Mouse (Mus musculus): ENCODE results near the gene Smtn. TPM values are rescaled to one million over a fixed set of nuclear protein-coding genes. Genes with fewer than 3 reads are reported as not detected.

Smtn gene
- polyA plus RNA-seq, 1 experiment from 2014 or later, result 79.5 TPM

DNA sequence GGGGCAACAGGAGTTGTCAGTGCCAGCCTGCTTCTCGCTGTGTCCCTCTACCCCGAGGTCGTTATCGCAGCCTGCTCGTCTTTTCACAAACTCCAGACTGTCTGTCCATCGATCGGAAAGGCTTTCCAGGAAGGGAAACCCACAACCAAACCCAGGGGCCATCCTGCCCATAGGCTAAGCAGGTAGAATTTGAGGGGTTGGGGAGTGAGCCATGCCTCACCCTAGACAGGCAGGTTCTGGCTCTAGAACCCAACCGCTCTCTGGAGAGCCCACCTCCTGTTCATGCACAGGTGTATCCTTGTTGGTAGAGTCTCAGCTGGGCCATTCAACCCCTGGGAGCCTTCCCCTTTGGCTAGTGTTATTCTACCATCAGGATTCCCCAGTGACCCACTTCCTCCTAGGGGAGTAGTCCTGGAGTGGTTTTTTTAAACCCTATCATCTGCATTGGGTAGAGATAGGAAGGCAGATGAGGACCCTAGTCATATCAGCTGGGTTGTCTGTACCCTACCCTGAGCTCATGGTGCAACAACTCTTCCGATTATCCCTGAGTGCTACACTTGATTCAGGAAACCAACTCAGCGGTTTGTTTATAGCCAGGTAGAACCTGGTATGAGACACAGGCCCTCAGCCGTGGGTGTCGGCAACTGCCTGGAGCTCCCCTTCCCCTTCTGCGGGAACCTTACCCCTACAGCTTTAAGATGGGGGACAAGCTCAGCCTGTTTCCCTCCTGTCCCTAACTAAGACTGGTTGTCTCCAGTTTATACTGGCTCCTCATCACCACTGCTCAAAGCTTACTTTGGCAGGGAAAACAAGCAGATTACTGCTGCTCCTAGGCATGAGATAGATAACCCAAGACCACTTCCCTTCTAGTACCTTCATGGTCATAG is 22.3 kb downstream of the Smtn start:
- 45% methylated on average over 13 of the region's 13 CpGs for WGBS
- Histone ChIP-seq H3K9me3 (no peaks in the 10 kb centered on the region), H3K4me1 (peaks cover 71% of the 10 kb centered on the region), H3K36me3 (peaks cover 45% of the 10 kb centered on the region), H3K4me2 (peak overlapping the region; percentile 77), H3K27me3 (replicated peaks) (peaks cover 8% of the 10 kb centered on the region; the same call in 1 of the 2 replicates), H3K9ac (peak overlapping the region; percentile 72), H3K4me3 (peak overlapping the region; percentile 43), H3K27ac (replicated peaks) (no peak overlapping the region)
- no peak for ATAC-seq (ENCODE audit: extremely low read depth, insufficient number of reproducible peaks, low FRiP score, low TSS enrichment)

DNA sequence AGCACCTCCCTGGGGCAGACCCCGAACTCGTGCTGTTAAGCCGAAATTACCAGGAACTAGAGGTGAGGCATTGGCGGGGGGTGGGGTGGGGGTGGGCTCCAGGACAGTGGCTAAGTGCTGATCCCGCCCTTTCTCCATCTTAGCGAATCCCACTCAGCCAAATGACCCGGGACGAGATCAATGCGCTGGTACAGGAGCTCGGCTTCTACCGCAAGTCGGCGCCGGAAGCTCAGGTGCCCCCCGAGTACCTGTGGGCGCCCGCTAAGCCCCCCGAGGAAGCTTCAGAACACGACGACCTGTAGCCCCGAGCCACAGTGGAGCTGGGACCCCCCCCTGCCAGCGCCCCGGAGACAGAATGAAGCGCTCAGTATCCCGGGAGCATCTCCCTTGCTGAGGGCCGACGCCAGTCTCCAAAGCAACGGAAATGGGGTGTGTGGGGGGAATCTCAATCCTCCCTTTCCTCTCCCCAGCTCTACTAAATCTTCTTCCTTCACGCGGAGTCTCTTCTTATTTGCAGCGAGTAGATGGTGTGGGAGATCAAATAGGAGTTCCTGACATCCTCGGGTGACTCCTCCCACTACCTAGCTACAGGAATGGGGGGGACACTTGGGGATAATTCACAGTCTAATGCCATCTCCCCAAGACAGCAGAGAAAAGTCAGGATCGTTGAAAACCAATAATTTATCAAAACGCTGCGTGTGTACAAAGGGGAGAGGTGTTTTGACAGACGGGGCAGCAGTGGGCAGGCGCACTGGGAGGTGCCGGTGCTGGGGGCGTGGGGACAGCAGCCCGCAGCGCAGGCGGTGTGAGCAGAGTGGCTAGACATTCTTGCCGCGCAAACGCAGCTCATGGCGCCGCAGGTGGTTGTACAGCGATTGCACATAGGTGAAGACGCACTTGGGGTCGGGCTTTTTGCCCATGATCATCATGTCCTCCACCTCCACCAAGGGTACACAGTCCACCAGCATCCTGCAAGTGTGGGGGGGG is 23.3 kb downstream of the Smtn start:
- H3K27me3 ChIP-seq (replicated peaks), result peaks cover 8% of the 10 kb centered on the region; the same call in 1 of the 2 replicates
- no peaks in the 10 kb centered on the region for H3K9me3 ChIP-seq
- H3K36me3 ChIP-seq, result peaks cover 35% of the 10 kb centered on the region
- peak overlapping the region; percentile 72 for H3K9ac ChIP-seq
- 2% methylated on average over 50 of the region's 50 CpGs for WGBS
- H3K27ac ChIP-seq (replicated peaks), result no peak overlapping the region
- H3K4me3 ChIP-seq, result peak overlapping the region; percentile 43
- H3K4me2 ChIP-seq, result peak overlapping the region; percentile 77
- ATAC-seq (ENCODE audit: extremely low read depth, insufficient number of reproducible peaks, low FRiP score, low TSS enrichment), result no peak
- H3K4me1 ChIP-seq, result peaks cover 71% of the 10 kb centered on the region

DNA sequence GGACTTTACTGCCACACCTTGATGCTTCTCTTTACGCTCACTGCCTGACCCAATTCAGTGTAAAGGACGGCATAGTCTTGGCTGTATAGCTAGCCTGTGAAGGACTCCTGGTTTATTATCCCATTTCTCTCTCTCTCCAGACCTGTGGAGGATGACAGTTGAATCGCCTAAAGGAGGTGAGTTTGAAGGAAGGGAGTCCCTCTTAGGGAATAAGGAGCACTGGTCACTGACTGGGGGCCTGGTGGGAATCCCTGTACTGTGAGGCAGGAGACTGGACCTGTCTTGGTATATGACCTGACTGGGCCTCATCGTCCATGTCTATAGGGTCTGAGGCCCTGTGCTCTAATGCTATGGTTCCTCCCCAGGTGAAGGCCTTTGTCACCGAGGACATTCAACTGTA is 24.3 kb downstream of the Smtn start:
- H3K4me3 ChIP-seq, result peak overlapping the region; percentile 65; the same call in 1 of the 2 replicates
- WGBS, result 74% methylated on average over 5 of the region's 5 CpGs
- H3K9ac ChIP-seq, result peak overlapping the region; percentile 82; the same call in 1 of the 2 replicates
- peak overlapping the region; percentile 77 for H3K4me2 ChIP-seq
- peaks cover 25% of the 10 kb centered on the region for H3K36me3 ChIP-seq
- H3K9me3 ChIP-seq, result no peaks in the 10 kb centered on the region
- no peak for ATAC-seq (ENCODE audit: extremely low read depth, insufficient number of reproducible peaks, low FRiP score, low TSS enrichment)
- H3K27ac ChIP-seq (replicated peaks), result no peak overlapping the region
- peaks cover 65% of the 10 kb centered on the region for H3K4me1 ChIP-seq
- peaks cover 8% of the 10 kb centered on the region; the same call in 1 of the 2 replicates for H3K27me3 ChIP-seq (replicated peaks)

- Histone ChIP-seq H3K27me3 (replicated peaks) (peaks cover 8% of the 10 kb centered on the region; the same call in 1 of the 2 replicates), H3K4me1 (peaks cover 60% of the 10 kb centered on the region), H3K4me3 (peak overlapping the region; percentile 65), H3K9me3 (no peaks in the 10 kb centered on the region), H3K36me3 (peaks cover 20% of the 10 kb centered on the region), H3K9ac (peak overlapping the region; percentile 82), H3K4me2 (peak overlapping the region; percentile 77), H3K27ac (replicated peaks) (no peak overlapping the region)
- ATAC-seq (ENCODE audit: extremely low read depth, insufficient number of reproducible peaks, low FRiP score, low TSS enrichment), result no peak
- WGBS, result 77% methylated on average over 4 of the region's 4 CpGs
Measured at GRCm38 (mm10) chr11:3515637-3516036, 24.8 kb downstream of the Smtn start.

DNA sequence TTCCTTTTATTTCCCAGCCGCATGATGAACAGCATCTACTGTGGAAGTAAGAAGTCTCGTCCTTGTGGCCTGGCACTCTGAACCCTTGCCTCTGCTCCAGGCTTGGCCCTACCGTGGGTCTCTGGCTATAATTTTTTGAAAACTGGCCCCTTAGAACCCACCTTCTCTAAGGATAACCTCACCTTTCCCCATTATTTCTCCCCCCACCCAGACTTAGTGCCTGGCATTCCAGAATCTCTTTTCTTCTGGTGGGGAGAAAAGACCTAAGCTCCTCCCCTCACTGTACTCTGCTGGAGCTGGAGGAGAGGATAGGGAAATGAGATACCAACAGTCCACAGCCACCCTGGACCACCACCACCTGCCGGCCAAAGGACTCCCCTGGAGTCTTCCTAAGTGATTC is 25.2 kb downstream of the Smtn start:
- Histone ChIP-seq H3K9ac (peak overlapping the region; percentile 82), H3K4me3 (peak overlapping the region; percentile 65), H3K4me2 (peak overlapping the region; percentile 77), H3K9me3 (no peaks in the 10 kb centered on the region), H3K27ac (replicated peaks) (peak overlapping the region; percentile 46; the same call in 1 of the 2 replicates), H3K4me1 (peaks cover 58% of the 10 kb centered on the region), H3K27me3 (replicated peaks) (peaks cover 8% of the 10 kb centered on the region; the same call in 1 of the 2 replicates), H3K36me3 (peaks cover 16% of the 10 kb centered on the region)
- 9% methylated on average over 4 of the region's 4 CpGs for WGBS
- ATAC-seq (ENCODE audit: extremely low read depth, insufficient number of reproducible peaks, low FRiP score, low TSS enrichment), result no peak; the same call in 1 of the 2 replicates

DNA sequence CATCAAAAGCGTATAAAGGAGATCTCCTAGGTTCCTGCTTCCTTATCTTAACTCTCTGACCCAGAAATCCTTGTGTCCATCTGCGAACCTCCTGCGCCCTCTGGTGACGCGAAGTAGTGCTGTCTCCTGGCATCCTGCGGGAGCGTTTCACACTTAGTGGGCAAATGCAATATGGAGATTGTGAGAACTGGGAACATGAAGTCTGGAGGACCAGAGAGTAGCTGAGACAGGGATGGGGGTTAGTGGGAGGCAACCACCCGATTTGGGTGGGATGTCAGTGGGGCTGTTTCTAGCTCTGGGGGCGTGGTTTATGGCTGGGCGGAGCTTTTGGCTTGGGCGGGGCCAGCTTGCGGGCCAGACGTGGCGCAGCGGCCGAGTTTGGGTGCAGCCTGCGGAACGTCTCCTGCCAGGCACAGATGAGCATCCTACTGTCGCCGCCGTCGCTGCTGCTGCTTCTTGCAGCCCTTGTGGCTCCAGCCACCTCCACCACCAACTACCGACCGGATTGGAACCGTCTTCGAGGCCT is 25.8 kb downstream of the Smtn start, which contains the start of gene Selenom:
Gene Selenom (plus strand): TSS at position 156 of the 526 bp plus-strand sequence.
- peaks cover 58% of the 10 kb centered on the region for H3K4me1 ChIP-seq
- WGBS, result under 1% methylated on average over 26 of the region's 26 CpGs

DNA sequence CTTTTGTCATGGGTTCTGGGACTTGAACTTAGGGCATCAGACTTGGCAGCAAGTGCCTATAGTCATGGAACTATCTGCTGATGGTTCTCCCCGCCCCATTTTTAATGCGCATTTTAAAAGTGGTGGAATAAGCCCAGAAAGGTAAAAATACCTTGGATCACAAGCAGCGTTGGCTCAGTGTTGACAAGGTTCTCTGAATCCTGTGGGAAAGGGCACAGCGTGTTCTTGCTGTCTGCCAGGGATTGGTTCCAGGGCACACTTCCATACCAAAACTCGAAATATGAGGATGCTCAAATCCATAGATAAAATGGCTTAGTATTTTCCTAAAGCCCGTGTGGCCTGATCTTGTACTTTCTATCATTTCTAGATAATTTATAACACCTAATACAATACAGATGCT is 27.1 kb downstream of the Smtn start:
- no peaks in the 10 kb centered on the region for H3K9me3 ChIP-seq
- no peak overlapping the region for H3K9ac ChIP-seq
- peaks cover 8% of the 10 kb centered on the region; the same call in 1 of the 2 replicates for H3K27me3 ChIP-seq (replicated peaks)
- WGBS, result 76% methylated on average over 6 of the region's 6 CpGs
- no peaks in the 10 kb centered on the region for H3K36me3 ChIP-seq
- no peak for ATAC-seq (ENCODE audit: extremely low read depth, insufficient number of reproducible peaks, low FRiP score, low TSS enrichment)
- H3K27ac ChIP-seq (replicated peaks), result no peak overlapping the region
- H3K4me2 ChIP-seq, result no peak overlapping the region
- H3K4me3 ChIP-seq, result no peak overlapping the region
- H3K4me1 ChIP-seq, result peaks cover 60% of the 10 kb centered on the region

More for the DNA sequence above, 25.8 kb downstream of the Smtn start, which contains the start of gene Selenom:
- ATAC-seq (ENCODE audit: extremely low read depth, insufficient number of reproducible peaks, low FRiP score, low TSS enrichment), result peak; percentile 59
- H3K27me3 ChIP-seq (replicated peaks), result peaks cover 8% of the 10 kb centered on the region; the same call in 1 of the 2 replicates
- H3K36me3 ChIP-seq, result peaks cover 10% of the 10 kb centered on the region
- peak within 1 kb of the TSS; percentile 77 for H3K4me2 ChIP-seq
- H3K9ac ChIP-seq, result peak within 1 kb of the TSS; percentile 82
- H3K4me3 ChIP-seq, result peak within 1 kb of the TSS; percentile 65
- H3K27ac ChIP-seq (replicated peaks), result peak within 1 kb of the TSS; percentile 46
- H3K9me3 ChIP-seq, result no peaks in the 10 kb centered on the region

GRCm38 (mm10) chr11:3510321-3510720 is 30.1 kb downstream of the Smtn start:
- Histone ChIP-seq H3K27me3 (replicated peaks) (no peaks in the 10 kb centered on the region), H3K4me3 (no peak overlapping the region), H3K4me1 (peaks cover 38% of the 10 kb centered on the region), H3K27ac (replicated peaks) (peak overlapping the region; percentile 92), H3K9me3 (no peaks in the 10 kb centered on the region), H3K9ac (no peak overlapping the region), H3K36me3 (no peaks in the 10 kb centered on the region), H3K4me2 (no peak overlapping the region)
- 80% methylated on average over 2 of the region's 2 CpGs for WGBS
- ATAC-seq (ENCODE audit: extremely low read depth, insufficient number of reproducible peaks, low FRiP score, low TSS enrichment), result no peak

- H3K27ac ChIP-seq (replicated peaks), result peak overlapping the region; percentile 92
- no peaks in the 10 kb centered on the region for H3K36me3 ChIP-seq
- H3K9ac ChIP-seq, result peak overlapping the region; percentile 57; the same call in 1 of the 2 replicates
- ATAC-seq (ENCODE audit: extremely low read depth, insufficient number of reproducible peaks, low FRiP score, low TSS enrichment), result no peak
- H3K4me1 ChIP-seq, result peaks cover 43% of the 10 kb centered on the region
- peak overlapping the region; percentile 36; the same call in 1 of the 2 replicates for H3K4me2 ChIP-seq
- WGBS, result 44% methylated on average over 8 of the region's 8 CpGs
- H3K9me3 ChIP-seq, result no peaks in the 10 kb centered on the region
- no peaks in the 10 kb centered on the region for H3K27me3 ChIP-seq (replicated peaks)
- H3K4me3 ChIP-seq, result no peak overlapping the region
Measured at GRCm38 (mm10) chr11:3509181-3510085, 31.0 kb downstream of the Smtn start.

DNA sequence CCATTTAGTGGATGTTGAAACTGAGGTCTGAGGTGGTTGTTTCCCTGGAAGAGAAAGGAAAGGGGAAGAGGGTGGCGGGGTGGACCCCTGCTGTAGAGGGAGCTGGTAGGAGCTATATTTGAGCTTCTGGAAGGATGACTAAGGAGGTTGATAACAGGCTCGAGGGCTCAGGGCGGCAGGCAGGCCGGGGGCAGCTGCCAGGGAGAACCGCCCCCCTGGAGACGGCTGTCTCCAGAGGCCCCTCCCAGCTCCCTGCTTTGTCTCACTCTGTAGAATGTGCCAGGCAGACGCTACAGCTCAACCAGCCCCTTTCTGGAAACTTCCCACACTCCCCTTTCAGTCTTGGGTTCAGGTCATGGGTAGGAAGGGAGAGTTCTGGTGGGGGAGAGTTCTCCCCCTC is 32.2 kb downstream of the Smtn start:
- 21% methylated on average over 7 of the region's 7 CpGs for WGBS
- Histone ChIP-seq H3K9ac (0 out of 2 replicates have a peak overlapping the region, but pooled peaks have one; percentile 14), H3K27ac (replicated peaks) (peak overlapping the region; percentile 92), H3K4me3 (no peak overlapping the region), H3K4me2 (peak overlapping the region; percentile 5; the same call in 1 of the 2 replicates), H3K4me1 (peaks cover 50% of the 10 kb centered on the region), H3K27me3 (replicated peaks) (no peaks in the 10 kb centered on the region), H3K9me3 (no peaks in the 10 kb centered on the region), H3K36me3 (no peaks in the 10 kb centered on the region)
- ATAC-seq (ENCODE audit: extremely low read depth, insufficient number of reproducible peaks, low FRiP score, low TSS enrichment), result no peak

Data from heart, embryonic 13.5 days (tissue).